Mouse (Mus musculus): Measurements from ENCODE around the gene Gm45213.

Gene Gm45213

DNA sequence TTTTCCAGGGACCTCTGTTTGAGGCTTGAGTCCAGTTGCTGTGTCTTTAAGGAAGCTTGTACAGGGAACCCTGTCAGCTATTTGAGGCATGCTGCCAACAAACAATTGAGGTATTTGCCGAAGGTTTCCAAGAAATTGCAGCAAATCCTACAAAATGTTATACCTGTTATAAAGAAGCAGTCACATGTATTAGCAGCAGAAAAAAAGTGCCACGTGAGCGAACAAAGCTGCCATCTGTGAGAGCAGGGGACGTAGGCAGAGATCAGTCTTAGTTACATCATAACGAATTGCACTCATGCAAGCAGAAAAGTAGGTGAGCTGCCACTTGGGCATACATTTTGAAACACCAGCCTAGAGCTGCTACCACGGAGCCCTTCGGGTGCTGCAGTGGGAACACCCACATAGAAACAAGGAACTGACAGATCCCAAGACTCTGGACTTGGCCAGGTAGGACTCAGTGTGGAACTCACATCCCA is 63.2 kb downstream of the Gm45213 start:
- no peak for DNase-seq (ENCODE audit: low spot score in 2 of 2)

DNA sequence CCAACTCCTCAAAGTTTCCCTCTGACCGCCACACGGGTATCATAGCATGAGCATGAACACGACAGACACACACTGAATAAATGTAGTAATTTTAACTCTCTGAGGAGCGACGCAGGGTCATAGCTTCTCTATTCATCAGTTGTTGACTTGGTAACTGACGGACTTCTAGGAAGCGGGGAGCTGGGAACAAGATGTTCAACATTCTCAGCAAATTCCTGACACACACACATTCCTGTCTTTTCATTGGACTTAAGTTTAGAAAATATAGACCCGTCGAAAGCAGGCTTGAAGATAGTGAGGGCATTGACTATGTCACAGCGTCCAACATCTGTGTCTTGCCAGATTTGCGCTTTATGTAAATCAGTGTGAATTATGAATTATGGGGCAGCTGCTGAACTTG is 63.8 kb downstream of the Gm45213 start:
- DNase-seq (ENCODE audit: low spot score in 2 of 2), result no peak

DNA sequence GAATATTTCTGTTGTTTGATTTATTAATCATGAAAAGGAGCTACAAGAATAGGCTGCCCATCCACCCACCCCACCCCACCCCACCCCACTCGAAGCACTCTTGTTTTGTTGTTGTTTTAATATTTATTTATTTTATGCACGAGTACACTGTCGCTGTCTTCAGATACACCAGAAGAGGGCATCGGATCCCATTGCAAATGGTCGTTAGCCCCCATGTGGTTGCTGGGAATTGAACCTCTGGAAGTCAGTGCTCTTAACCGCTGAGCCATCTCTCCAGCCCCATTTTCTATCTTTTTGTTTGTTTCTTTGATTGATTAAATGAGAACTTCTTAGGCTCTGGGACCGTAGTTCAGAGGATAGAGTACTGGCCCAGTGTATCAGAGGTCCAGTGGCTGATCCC is 64.5 kb downstream of the Gm45213 start:
- no peak for DNase-seq (ENCODE audit: low spot score in 2 of 2)

DNA sequence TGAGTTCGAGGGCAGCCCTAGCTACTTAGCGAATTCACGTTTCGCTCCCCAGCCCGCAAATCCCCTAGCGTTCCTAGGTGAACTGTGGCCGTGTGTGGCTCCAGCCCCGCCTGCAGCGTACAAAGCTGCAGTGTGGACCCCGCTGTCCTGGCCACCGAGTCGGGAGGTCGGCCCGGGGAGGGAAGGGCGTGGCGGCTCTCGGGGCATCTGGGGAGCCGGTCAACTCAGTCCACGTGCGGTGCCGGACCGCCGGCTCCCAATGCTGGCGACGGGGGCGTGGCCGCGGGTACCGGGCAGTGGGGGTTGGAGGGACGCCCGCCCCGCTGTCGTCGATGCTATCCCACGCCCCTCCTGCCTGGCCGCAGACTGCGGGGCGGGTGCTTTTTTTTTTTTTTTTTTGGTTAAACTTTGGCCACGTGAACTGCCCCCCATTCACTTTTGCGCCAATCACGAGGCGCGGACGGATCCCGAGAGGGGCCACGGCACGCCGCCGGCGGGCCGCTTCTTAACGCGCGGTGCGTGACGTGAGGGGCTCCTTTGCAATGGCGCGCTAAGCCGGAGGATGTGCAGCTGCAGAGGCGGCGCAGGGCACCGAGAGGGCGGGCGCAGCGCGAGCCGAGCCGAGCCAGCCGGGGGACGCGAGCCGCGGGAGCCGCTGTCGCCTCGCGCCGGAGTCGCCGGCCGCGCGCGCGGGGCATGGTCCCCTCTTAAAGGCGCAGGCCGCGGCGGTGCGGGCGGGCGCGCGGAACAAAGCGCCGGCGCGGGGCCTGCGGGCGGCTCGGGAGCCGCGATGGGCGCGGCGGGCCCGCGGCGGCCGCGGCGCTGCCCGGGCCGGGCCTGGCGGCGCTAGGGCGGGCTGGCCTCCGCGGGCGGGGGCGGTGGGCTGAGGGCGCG is 65.8 kb downstream of the Gm45213 start, which contains the start of gene Chsy1:
Chsy1 (plus strand) TSS at position 555 of the 894 bp plus-strand sequence.
- DNase-seq (ENCODE audit: low spot score in 2 of 2), result peak; percentile 92 to 93

DNA sequence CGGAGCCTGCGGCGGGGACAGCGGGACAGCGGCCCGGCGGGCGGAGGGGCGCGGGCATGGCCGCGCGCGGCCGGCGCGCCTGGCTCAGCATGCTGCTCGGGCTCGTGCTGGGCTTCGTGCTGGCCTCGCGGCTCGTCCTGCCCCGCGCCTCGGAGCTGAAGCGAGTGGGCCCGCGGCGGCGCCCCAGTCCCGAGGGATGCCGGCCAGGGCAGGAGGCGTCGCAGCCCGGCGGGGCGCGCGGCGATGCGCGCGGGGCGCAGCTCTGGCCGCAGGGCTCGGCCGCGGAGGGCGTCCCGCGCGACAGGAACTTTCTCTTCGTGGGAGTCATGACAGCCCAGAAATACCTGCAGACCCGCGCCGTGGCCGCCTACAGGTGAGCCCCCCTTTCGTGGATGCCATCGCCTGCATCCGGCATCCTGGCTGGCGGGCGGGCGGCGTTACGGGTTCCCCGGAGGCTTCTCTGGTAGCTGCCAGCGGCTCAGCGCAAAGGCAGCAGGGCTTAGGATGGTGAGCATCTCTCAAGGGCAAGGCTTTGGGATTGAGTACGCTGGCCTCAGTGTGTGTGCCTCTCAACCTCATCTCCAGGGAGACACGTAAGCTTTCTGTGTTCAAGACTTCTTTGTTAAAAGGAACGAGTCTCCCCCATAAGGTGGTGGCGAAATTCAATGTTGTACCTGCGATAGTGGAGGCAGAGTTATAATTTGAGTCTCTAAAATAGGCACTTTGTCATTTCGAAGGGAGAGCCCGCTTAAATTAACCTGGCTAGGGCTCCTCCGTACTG is 66.6 kb downstream of the Gm45213 start:
- peak; percentile 31 to 45 for DNase-seq (ENCODE audit: low spot score in 2 of 2)

DNA sequence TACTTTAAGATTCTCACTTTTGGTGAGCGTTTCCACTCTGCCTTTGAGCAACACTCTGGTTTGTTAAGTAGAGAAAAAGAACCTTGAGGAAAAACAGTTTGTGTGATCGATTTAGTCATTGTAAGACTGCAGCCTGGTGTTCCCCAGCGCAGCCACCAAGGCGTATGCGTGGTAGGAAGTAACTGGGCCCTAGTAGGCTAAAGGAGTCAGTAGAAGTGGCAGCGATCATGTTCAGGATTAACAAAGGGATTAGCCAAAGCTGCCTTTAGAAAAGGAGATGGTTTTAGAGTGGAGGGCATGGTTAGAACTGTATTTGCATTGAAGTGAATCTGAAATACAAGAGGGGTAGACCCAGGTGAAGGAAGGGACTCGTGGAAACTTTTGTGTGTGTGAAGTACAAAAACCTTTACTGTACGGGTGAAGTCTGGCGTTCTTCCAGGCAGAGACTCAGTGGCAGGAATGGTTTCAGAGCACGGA is 67.3 kb downstream of the Gm45213 start:
- DNase-seq (ENCODE audit: low spot score in 2 of 2), result no peak

DNA sequence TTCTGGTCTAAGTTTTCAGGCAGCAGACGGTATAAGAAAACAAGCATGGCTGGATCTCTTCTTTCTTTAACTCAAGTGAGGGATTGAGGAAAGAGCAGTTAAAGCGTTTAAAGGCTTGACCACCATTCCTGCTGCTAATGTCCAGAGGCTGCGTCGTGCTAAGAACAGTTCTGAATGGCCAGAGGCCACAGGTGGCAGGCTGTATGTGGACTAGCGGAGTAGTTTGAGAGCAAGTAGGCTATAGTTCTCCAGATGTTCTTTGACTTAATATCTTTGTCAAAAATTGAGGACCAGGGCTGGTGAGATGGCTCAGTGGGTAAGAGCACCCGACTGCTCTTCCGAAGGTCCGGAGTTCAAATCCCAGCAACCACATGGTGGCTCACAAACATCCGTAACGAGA is 67.8 kb downstream of the Gm45213 start:
- no peak for DNase-seq (ENCODE audit: low spot score in 2 of 2)

Data from right cerebral cortex, adult 2 months (tissue).